Mouse (Mus musculus) liver, adult 2 months (tissue): Measurements from ENCODE around the gene Ccl21a. TPM values are rescaled to one million over a fixed set of nuclear protein-coding genes. Genes with fewer than 3 reads are reported as not detected.
"Not testable (repeated sequence)": the region's sequence is repeated elsewhere in the genome, so short reads cannot be mapped to it uniquely, and the experiment has no call there.

Experiments used
- DNase-seq: peaks from one replicate; pipeline ENCODE4 v3.0.0-alpha.2; 2011; ENCODE audit warnings: low read depth, low spot score; ENCODE audit errors: extremely low read depth
- H3K27ac ChIP-seq: fragments of 200-500 bp; replicated peaks from 2 replicates; pipeline ENCODE4 v1.5.1; 2012; ENCODE audit warnings: low read depth, mild to moderate bottlenecking, control low read depth, inconsistent platforms, low read length; ENCODE audit not compliant: insufficient read depth
- H3K27me3 ChIP-seq: fragments of 200-500 bp; 2 replicates; pipeline ENCODE4 v1.6.1; 2012; ENCODE audit warnings: mild to moderate bottlenecking, moderate library complexity, low read length, inconsistent platforms; ENCODE audit not compliant: control insufficient read depth, insufficient read depth
- H3K36me3 ChIP-seq: fragments of 200-500 bp; 2 replicates; pipeline ENCODE4 v1.6.1; 2012; ENCODE audit warnings: low read length, inconsistent platforms; ENCODE audit not compliant: control insufficient read depth, insufficient read depth
- H3K4me1 ChIP-seq: fragments of 200-500 bp; 2 replicates; pipeline ENCODE4 v1.6.1; 2011; ENCODE audit warnings: low read length; ENCODE audit not compliant: control insufficient read depth, insufficient read depth
- H3K4me3 ChIP-seq: fragments of 200-500 bp; 2 replicates; pipeline ENCODE4 v1.5.1; 2011; ENCODE audit warnings: low read depth, mild to moderate bottlenecking, control low read depth, low read length, moderate library complexity; ENCODE audit not compliant: insufficient read depth
- H3K79me2 ChIP-seq: fragments of 200-500 bp; 2 replicates; pipeline ENCODE4 v1.6.1; 2012; ENCODE audit warnings: inconsistent platforms, mild to moderate bottlenecking, low read length, moderate library complexity; ENCODE audit not compliant: control insufficient read depth, insufficient read depth
- H3K9ac ChIP-seq: fragments of 200-500 bp; 2 replicates; pipeline ENCODE4 v1.6.1; 2012; ENCODE audit warnings: low read depth, mild to moderate bottlenecking, control low read depth, inconsistent platforms, low read length
- WGBS: fragments of 180-500 bp; shearing (Covaris S2); methylation state at CpG from one replicate; pipeline ENCODE4 v1.1.7; 2018; 5-methylcytosine and 5-hydroxymethylcytosine counted together
- polyA plus RNA-seq: library from polyadenylated mRNA; depleted of rRNA; stranded (reverse); fragments of >200 nt; gene quantifications from 2 replicates; pipeline ENCODE4 v1.2.3, GENCODE M21; 2012; rRNA removed
- total RNA-seq: library from RNA; depleted of rRNA; stranded (reverse); fragments of >200 nt; gene quantifications from 2 replicates; pipeline ENCODE4 v1.2.3, GENCODE M21; 2014; rRNA removed

The Ccl21a gene
- total RNA-seq (2.9 and 4.1 TPM in 2 replicates), polyA plus RNA-seq (1.1 and 2.1 TPM in 2 replicates)

GRCm38 (mm10) chr4:42773893-42774292, at the start of gene Ccl21a:
Gene Ccl21a (minus strand): TSS chr4:42773993.
- H3K4me1 ChIP-seq, H3K9ac ChIP-seq, H3K36me3 ChIP-seq, DNase-seq, H3K79me2 ChIP-seq, H3K27me3 ChIP-seq, H3K4me3 ChIP-seq, H3K27ac ChIP-seq: not testable (repeated sequence)
- WGBS: no CpG with 5 or more reads among the region's 5 CpGs

GRCm38 (mm10) chr4:42756477-42756876, 17.3 kb downstream of the Ccl21a start, which contains the start of gene Ccl19:
Gene Ccl19 (minus strand): TSS chr4:42756577.
- not testable (repeated sequence) for H3K9ac ChIP-seq, DNase-seq, H3K27ac ChIP-seq, H3K4me1 ChIP-seq, H3K36me3 ChIP-seq, H3K4me3 ChIP-seq, H3K79me2 ChIP-seq, H3K27me3 ChIP-seq
- no CpG with 5 or more reads among the region's 6 CpGs for WGBS

GRCm38 (mm10) chr4:42735245-42735644, 38.5 kb downstream of the Ccl21a start, which contains the start of gene 4930578G10Rik:
Gene 4930578G10Rik (plus strand): TSS chr4:42735545.
- WGBS: no CpG with 5 or more reads among the region's 13 CpGs
- not testable (repeated sequence) for H3K79me2 ChIP-seq, H3K27ac ChIP-seq, DNase-seq, H3K9ac ChIP-seq, H3K36me3 ChIP-seq, H3K27me3 ChIP-seq, H3K4me3 ChIP-seq, H3K4me1 ChIP-seq

Other genes starting within 250 kb of the Ccl21a start
- gene Fam205a2, start 245.8 kb downstream of the Ccl21a start, total RNA-seq: not detected in 2 replicates
- not detected in 2 replicates for gene Fam205a2, start 245.8 kb downstream of the Ccl21a start, polyA plus RNA-seq
- not detected in 2 replicates for gene Gm10591, start 161.8 kb downstream of the Ccl21a start, total RNA-seq
- gene Gm10591, start 161.8 kb downstream of the Ccl21a start, polyA plus RNA-seq: not detected in 2 replicates
- gene Gm2564, start 144.3 kb downstream of the Ccl21a start, total RNA-seq: 0.47 TPM in 1 of 2 replicates, not detected in the other
- 1.4 and 2.0 TPM in 2 replicates for gene Gm2564, start 144.3 kb downstream of the Ccl21a start, polyA plus RNA-seq
- gene Ccl27b, start 118.7 kb downstream of the Ccl21a start, total RNA-seq: not detected in 2 replicates
- gene Ccl27b, start 118.7 kb downstream of the Ccl21a start, polyA plus RNA-seq: not detected in 2 replicates
- not detected in 2 replicates for gene Il11ra2, start 112.1 kb downstream of the Ccl21a start, total RNA-seq
- gene Il11ra2, start 112.1 kb downstream of the Ccl21a start, polyA plus RNA-seq: 0.28 TPM in 1 of 2 replicates, not detected in the other
- gene 4930578G10Rik, start 38.4 kb downstream of the Ccl21a start, total RNA-seq: not detected in 2 replicates
- gene 4930578G10Rik, start 38.4 kb downstream of the Ccl21a start, polyA plus RNA-seq: not detected in 2 replicates
- 0.65 and 1.0 TPM in 2 replicates for gene Ccl19, start 17.4 kb downstream of the Ccl21a start, total RNA-seq
- gene Ccl19, start 17.4 kb downstream of the Ccl21a start, polyA plus RNA-seq: 2.4 and 4.8 TPM in 2 replicates
- not detected in 2 replicates for gene Fam205a1, start 79.9 kb upstream of the Ccl21a start, total RNA-seq
- gene Fam205a1, start 79.9 kb upstream of the Ccl21a start, polyA plus RNA-seq: not detected in 2 replicates
- gene Gm12394, start 82.8 kb upstream of the Ccl21a start, total RNA-seq: not detected in 2 replicates
- gene Gm12394, start 82.8 kb upstream of the Ccl21a start, polyA plus RNA-seq: not detected in 2 replicates
- not detected in 2 replicates for gene Fam205c, start 100.2 kb upstream of the Ccl21a start, total RNA-seq
- gene Fam205c, start 100.2 kb upstream of the Ccl21a start, polyA plus RNA-seq: not detected in 2 replicates
- gene Phf24, start 142.7 kb upstream of the Ccl21a start, total RNA-seq: 0.18 and 0.20 TPM in 2 replicates
- 0.05 and 0.13 TPM in 2 replicates for gene Phf24, start 142.7 kb upstream of the Ccl21a start, polyA plus RNA-seq
- 0.83 and 1.7 TPM in 2 replicates for gene Dnajb5, start 175.8 kb upstream of the Ccl21a start, total RNA-seq
- 2.8 TPM in 2 replicates for gene Dnajb5, start 175.8 kb upstream of the Ccl21a start, polyA plus RNA-seq
- not detected in 2 replicates for gene 1700022I11Rik, start 195.6 kb upstream of the Ccl21a start, total RNA-seq
- gene 1700022I11Rik, start 195.6 kb upstream of the Ccl21a start, polyA plus RNA-seq: not detected in 2 replicates
- gene Vcp, start 226.5 kb upstream of the Ccl21a start, total RNA-seq: 182 and 216 TPM in 2 replicates
- gene Vcp, start 226.5 kb upstream of the Ccl21a start, polyA plus RNA-seq: 157 and 163 TPM in 2 replicates
- 1.2 and 2.1 TPM in 2 replicates for gene Fancg, start 236.5 kb upstream of the Ccl21a start, total RNA-seq
- gene Fancg, start 236.5 kb upstream of the Ccl21a start, polyA plus RNA-seq: 2.2 and 2.9 TPM in 2 replicates